Mouse (Mus musculus) liver, embryonic 16.5 days (tissue): ENCODE data around the gene Pmepa1. TPM values are rescaled to one million over a fixed set of nuclear protein-coding genes. Genes with fewer than 3 reads are reported as not detected.
A peak's percentile ranks its signal among the peaks of the same experiment; 100 is the strongest.

ENCODE experiments used
- ATAC-seq: fragments of 200-750 bp; cut with Nextera tagmentation; 2 replicates; pipeline ENCODE4 v1.8.0; 2017; ENCODE audit warnings: low read depth, mild to moderate bottlenecking, moderate number of reproducible peaks, moderate library complexity
- H3K27ac ChIP-seq: fragments of 300-500 bp; sonication (generic); 2 replicates; pipeline ENCODE4 v1.5.1; 2014; ENCODE audit warnings: mild to moderate bottlenecking, low read length
- H3K27me3 ChIP-seq: fragments of 300-500 bp; sonication (generic); 2 replicates; pipeline ENCODE4 v1.6.1; 2014; ENCODE audit warnings: low read depth, low read length, mixed read lengths; ENCODE audit not compliant: control insufficient read depth, insufficient read depth
- H3K36me3 ChIP-seq: fragments of 300-500 bp; sonication (generic); 2 replicates; pipeline ENCODE4 v1.6.1; 2014; ENCODE audit warnings: mild to moderate bottlenecking; ENCODE audit not compliant: control insufficient read depth, insufficient read depth
- H3K4me1 ChIP-seq: fragments of 300-500 bp; sonication (generic); 2 replicates; pipeline ENCODE4 v1.6.1; 2014; ENCODE audit warnings: low read depth, low read length, mixed read lengths; ENCODE audit not compliant: control insufficient read depth
- H3K4me2 ChIP-seq: fragments of 300-500 bp; sonication (generic); 2 replicates; pipeline ENCODE4 v1.6.1; 2014; ENCODE audit warnings: low read depth, low read length, mixed read lengths
- H3K4me3 ChIP-seq: fragments of 300-500 bp; sonication (generic); 2 replicates; pipeline ENCODE4 v1.5.1; 2014; ENCODE audit warnings: low read depth, mild to moderate bottlenecking, low read length
- H3K9ac ChIP-seq: fragments of 300-500 bp; sonication (generic); 2 replicates; pipeline ENCODE4 v1.6.1; 2014; ENCODE audit warnings: low read depth, low read length
- H3K9me3 ChIP-seq: fragments of 300-500 bp; sonication (generic); replicated peaks from 2 replicates; pipeline ENCODE4 v1.6.1; 2016; ENCODE audit warnings: low read length; ENCODE audit not compliant: control insufficient read depth
- WGBS: fragments of 180-500 bp; shearing (Covaris S2); extraction: QIAGEN DNeasy Blood & Tissue Kit; methylation state at CpG from one replicate; pipeline ENCODE4 v1.1.7; 2014; ENCODE audit not compliant: insufficient replicate concordance; 5-methylcytosine and 5-hydroxymethylcytosine counted together
- polyA plus RNA-seq: library from polyadenylated mRNA; unstranded; fragments of >200 nt; fragmentation: Nextera tagmentation; extraction: Ambion mirVana; gene quantifications from 2 replicates; pipeline ENCODE4 v1.2.1, GENCODE M21; 2015

The Pmepa1 gene
- polyA plus RNA-seq, 1 experiment from 2014 or later = 0.14 TPM

- H3K9ac ChIP-seq = no peak overlapping the region
- H3K4me2 ChIP-seq = no peak overlapping the region
- H3K4me3 ChIP-seq = no peak overlapping the region
- H3K36me3 ChIP-seq = no peaks in the 10 kb centered on the region
- no peak for ATAC-seq
- no peaks in the 10 kb centered on the region for H3K4me1 ChIP-seq
- H3K27ac ChIP-seq = no peak overlapping the region
- H3K27me3 ChIP-seq = no peaks in the 10 kb centered on the region
- WGBS = 19% methylated on average over 3 of the region's 3 CpGs
- no peaks in the 10 kb centered on the region for H3K9me3 ChIP-seq
Observed at GRCm38 (mm10) chr2:173224097-173224496, 52.2 kb downstream of the Pmepa1 start.

GRCm38 (mm10) chr2:173223496-173223895 lies 52.8 kb downstream of the Pmepa1 start:
- ATAC-seq = no peak
- Histone ChIP-seq H3K9ac (no peak overlapping the region), H3K9me3 (no peaks in the 10 kb centered on the region), H3K27me3 (no peaks in the 10 kb centered on the region), H3K27ac (no peak overlapping the region), H3K4me2 (no peak overlapping the region), H3K36me3 (no peaks in the 10 kb centered on the region), H3K4me1 (no peaks in the 10 kb centered on the region), H3K4me3 (no peak overlapping the region)
- WGBS = 45% methylated on average over 3 of the region's 3 CpGs

GRCm38 (mm10) chr2:173220754-173221153 lies 55.6 kb downstream of the Pmepa1 start:
- Histone ChIP-seq H3K27me3 (no peaks in the 10 kb centered on the region), H3K36me3 (no peaks in the 10 kb centered on the region), H3K4me1 (no peaks in the 10 kb centered on the region), H3K9me3 (no peaks in the 10 kb centered on the region), H3K4me3 (no peak overlapping the region), H3K27ac (no peak overlapping the region), H3K4me2 (no peak overlapping the region), H3K9ac (no peak overlapping the region)
- no peak for ATAC-seq
- 83% methylated on average over 9 of the region's 9 CpGs for WGBS

- Histone ChIP-seq H3K9ac (no peak overlapping the region), H3K27me3 (no peaks in the 10 kb centered on the region), H3K36me3 (no peaks in the 10 kb centered on the region), H3K27ac (no peak overlapping the region), H3K4me3 (no peak overlapping the region), H3K9me3 (no peaks in the 10 kb centered on the region), H3K4me1 (no peaks in the 10 kb centered on the region), H3K4me2 (no peak overlapping the region)
- 0 out of 2 replicates have a peak, but pooled peaks have one; percentile 16 for ATAC-seq
- WGBS = 35% methylated on average over 10 of the region's 10 CpGs
Observed at GRCm38 (mm10) chr2:173219256-173219954, 56.9 kb downstream of the Pmepa1 start.

- Histone ChIP-seq H3K9ac (no peak within 1 kb of the TSS), H3K36me3 (no peaks in the 10 kb centered on the region), H3K4me1 (no peaks in the 10 kb centered on the region), H3K9me3 (no peaks in the 10 kb centered on the region), H3K4me2 (no peak within 1 kb of the TSS), H3K4me3 (no peak within 1 kb of the TSS), H3K27me3 (no peaks in the 10 kb centered on the region), H3K27ac (no peak within 1 kb of the TSS)
- WGBS = 46% methylated on average over 11 of the region's 11 CpGs
- ATAC-seq = no peak
Observed at GRCm38 (mm10) chr2:173218416-173219141, 57.8 kb downstream of the Pmepa1 start, which contains the start of gene Zbp1. Gene Zbp1 (minus strand): TSS chr2:173218923.

GRCm38 (mm10) chr2:173217763-173218258 lies 58.5 kb downstream of the Pmepa1 start:
- no peaks in the 10 kb centered on the region for H3K9me3 ChIP-seq
- H3K27ac ChIP-seq = no peak overlapping the region
- H3K4me2 ChIP-seq = no peak overlapping the region
- 72% methylated on average over 5 of the region's 5 CpGs for whole genome bisulfite sequencing
- no peak overlapping the region for H3K9ac ChIP-seq
- no peaks in the 10 kb centered on the region for H3K27me3 ChIP-seq
- no peaks in the 10 kb centered on the region for H3K36me3 ChIP-seq
- H3K4me3 ChIP-seq = no peak overlapping the region
- no peaks in the 10 kb centered on the region for H3K4me1 ChIP-seq
- ATAC-seq = no peak

GRCm38 (mm10) chr2:173217246-173217645 lies 59.1 kb downstream of the Pmepa1 start:
- Histone ChIP-seq H3K27ac (no peak overlapping the region), H3K27me3 (no peaks in the 10 kb centered on the region), H3K9ac (no peak overlapping the region), H3K4me2 (no peak overlapping the region), H3K9me3 (no peaks in the 10 kb centered on the region), H3K4me1 (no peaks in the 10 kb centered on the region), H3K4me3 (no peak overlapping the region), H3K36me3 (no peaks in the 10 kb centered on the region)
- no peak for ATAC-seq
- WGBS = 40% methylated on average over 3 of the region's 3 CpGs

- Histone ChIP-seq H3K27ac (no peak overlapping the region), H3K9ac (no peak overlapping the region), H3K27me3 (no peaks in the 10 kb centered on the region), H3K4me2 (no peak overlapping the region), H3K4me1 (no peaks in the 10 kb centered on the region), H3K9me3 (no peaks in the 10 kb centered on the region), H3K36me3 (no peaks in the 10 kb centered on the region), H3K4me3 (no peak overlapping the region)
- 71% methylated on average over 7 of the region's 7 CpGs for WGBS
- ATAC-seq = no peak
Observed at GRCm38 (mm10) chr2:173216840-173217239, 59.5 kb downstream of the Pmepa1 start.

GRCm38 (mm10) chr2:173212227-173212626 lies 64.1 kb downstream of the Pmepa1 start:
- Histone ChIP-seq H3K4me1 (no peaks in the 10 kb centered on the region), H3K9me3 (no peaks in the 10 kb centered on the region), H3K9ac (no peak overlapping the region), H3K27ac (no peak overlapping the region), H3K36me3 (no peaks in the 10 kb centered on the region), H3K4me3 (no peak overlapping the region), H3K4me2 (no peak overlapping the region), H3K27me3 (no peaks in the 10 kb centered on the region)
- WGBS = 51% methylated on average over 4 of the region's 4 CpGs
- ATAC-seq = no peak
